Mouse (Mus musculus) retina, adult 2 months (tissue): ENCODE results near the gene Otx1.

Experiments
- DNase-seq: peaks from one replicate; pipeline ENCODE4 v3.0.0-alpha.2; 2012; ENCODE audit warnings: low read depth, low spot score

The Otx1 gene

GRCm38 (mm10) chr11:21999396-22000315 is 3.0 kb downstream of the Otx1 start:
- no peak for DNase-seq

GRCm38 (mm10) chr11:21998141-21999047 is 4.3 kb downstream of the Otx1 start:
- DNase-seq, result no peak

GRCm38 (mm10) chr11:21997561-21998140 is 5.0 kb downstream of the Otx1 start:
- DNase-seq, result no peak

GRCm38 (mm10) chr11:21996661-21997560 is 5.8 kb downstream of the Otx1 start:
- DNase-seq, result no peak

GRCm38 (mm10) chr11:21996325-21996647 is 6.4 kb downstream of the Otx1 start:
- no peak for DNase-seq

- no peak for DNase-seq
Observed at GRCm38 (mm10) chr11:21995534-21996324, 7.0 kb downstream of the Otx1 start.

- no peak for DNase-seq
Observed at GRCm38 (mm10) chr11:21994377-21995370, 8.0 kb downstream of the Otx1 start.

GRCm38 (mm10) chr11:21993597-21994376 is 8.9 kb downstream of the Otx1 start:
- DNase-seq, result no peak

- DNase-seq, result no peak
Observed at GRCm38 (mm10) chr11:21992761-21993596, 9.7 kb downstream of the Otx1 start.

GRCm38 (mm10) chr11:21988398-21988946 is 14.2 kb downstream of the Otx1 start:
- DNase-seq, result no peak

- DNase-seq, result no peak
Observed at GRCm38 (mm10) chr11:21985118-21985517, 17.6 kb downstream of the Otx1 start.

GRCm38 (mm10) chr11:21974005-21974531 is 28.6 kb downstream of the Otx1 start:
- no peak for DNase-seq

GRCm38 (mm10) chr11:21973597-21973996 is 29.1 kb downstream of the Otx1 start:
- no peak for DNase-seq

- no peak for DNase-seq
Observed at GRCm38 (mm10) chr11:21968922-21969321, 33.8 kb downstream of the Otx1 start.

- DNase-seq, result no peak
Observed at GRCm38 (mm10) chr11:21955167-21955566, 47.5 kb downstream of the Otx1 start.

GRCm38 (mm10) chr11:21951657-21952237 is 51.0 kb downstream of the Otx1 start:
- DNase-seq, result no peak
